Mouse (Mus musculus): Measurements from ENCODE around the gene Vav3. TPM values are rescaled to one million over a fixed set of nuclear protein-coding genes. Genes with fewer than 3 reads are reported as not detected.

Vav3 gene
- polyA plus RNA-seq, 1 experiment = 1.7 TPM

DNA sequence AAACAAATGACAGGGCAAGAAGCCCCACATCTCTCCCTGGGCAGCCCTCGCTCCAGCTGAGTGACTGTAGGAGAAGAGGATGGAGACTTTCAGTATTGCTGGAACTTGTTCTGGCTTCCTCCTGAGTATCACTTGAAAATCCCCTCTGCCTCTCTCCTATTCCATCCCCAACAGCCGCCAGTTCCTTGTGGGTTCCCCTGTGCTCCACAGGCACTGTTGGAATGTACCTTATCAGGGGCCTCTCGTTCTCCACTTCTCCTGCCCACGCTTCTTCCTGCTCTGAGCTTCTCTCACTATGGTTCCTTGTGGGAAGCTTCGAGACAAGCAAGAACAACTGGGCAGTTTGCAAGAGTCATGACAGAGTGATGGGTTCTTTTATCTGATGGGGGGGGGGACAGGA, 23.1 kb downstream of the Vav3 start:
- WGBS = 70% methylated on average over 5 of the region's 5 CpGs
- no peak overlapping the region for H3K27ac ChIP-seq (ENCODE audit: insufficient read depth, low read length)
- H3K4me3 ChIP-seq (ENCODE audit: extremely low read depth, insufficient read depth, insufficient read length) = no peak overlapping the region
- H3K4me1 ChIP-seq (ENCODE audit: control insufficient read depth, insufficient read depth, insufficient read length) = peaks cover 13% of the 10 kb centered on the region; the same call in 1 of the 2 replicates
- no peaks in the 10 kb centered on the region for H3K36me3 ChIP-seq (ENCODE audit: control insufficient read depth, insufficient read depth, low read length)
- H3K27me3 ChIP-seq (ENCODE audit: control insufficient read depth, insufficient read depth, low read length) = no peaks in the 10 kb centered on the region
- DNase-seq (ENCODE audit: low read depth in 1 of 2, low spot score in 2 of 2) = no peak
- TF ChIP-seq POLR2A (IDR thresholded peaks at IDR 0.05; ENCODE audit: low read depth, low read length) = no peak
- no peak for TF ChIP-seq CTCF (IDR thresholded peaks at IDR 0.05; ENCODE audit: extremely low read depth, insufficient read depth, insufficient read length, insufficient replicate concordance)

- no peak overlapping the region for H3K27ac ChIP-seq (ENCODE audit: insufficient read depth, low read length)
- no peak for TF ChIP-seq CTCF (IDR thresholded peaks at IDR 0.05; ENCODE audit: extremely low read depth, insufficient read depth, insufficient read length, insufficient replicate concordance)
- no peak for TF ChIP-seq POLR2A (IDR thresholded peaks at IDR 0.05; ENCODE audit: low read depth, low read length)
- H3K4me1 ChIP-seq (ENCODE audit: control insufficient read depth, insufficient read depth, insufficient read length) = peaks cover 10% of the 10 kb centered on the region; the same call in 1 of the 2 replicates
- 76% methylated on average over 2 of the region's 2 CpGs for WGBS
- H3K36me3 ChIP-seq (ENCODE audit: control insufficient read depth, insufficient read depth, low read length) = no peaks in the 10 kb centered on the region
- H3K27me3 ChIP-seq (ENCODE audit: control insufficient read depth, insufficient read depth, low read length) = no peaks in the 10 kb centered on the region
- DNase-seq (ENCODE audit: low read depth in 1 of 2, low spot score in 2 of 2) = no peak
- H3K4me3 ChIP-seq (ENCODE audit: extremely low read depth, insufficient read depth, insufficient read length) = no peak overlapping the region
Observed at GRCm38 (mm10) chr3:109365875-109366274, 25.4 kb downstream of the Vav3 start.

- Histone ChIP-seq H3K27me3 (ENCODE audit: control insufficient read depth, insufficient read depth, low read length) (no peaks in the 10 kb centered on the region), H3K27ac (ENCODE audit: insufficient read depth, low read length) (no peak overlapping the region), H3K4me3 (ENCODE audit: extremely low read depth, insufficient read depth, insufficient read length) (no peak overlapping the region), H3K4me1 (ENCODE audit: control insufficient read depth, insufficient read depth, insufficient read length) (peaks cover 6% of the 10 kb centered on the region; the same call in 1 of the 2 replicates), H3K36me3 (ENCODE audit: control insufficient read depth, insufficient read depth, low read length) (no peaks in the 10 kb centered on the region)
- WGBS = 65% methylated on average over 7 of the region's 7 CpGs
- TF ChIP-seq POLR2A (IDR thresholded peaks at IDR 0.05; ENCODE audit: low read depth, low read length) = no peak
- no peak for TF ChIP-seq CTCF (IDR thresholded peaks at IDR 0.05; ENCODE audit: extremely low read depth, insufficient read depth, insufficient read length, insufficient replicate concordance)
- no peak for DNase-seq (ENCODE audit: low read depth in 1 of 2, low spot score in 2 of 2)
Observed at GRCm38 (mm10) chr3:109366411-109366851, 26.0 kb downstream of the Vav3 start.

GRCm38 (mm10) chr3:109368383-109369289, 28.2 kb downstream of the Vav3 start:
- TF ChIP-seq POLR2A (IDR thresholded peaks at IDR 0.05; ENCODE audit: low read depth, low read length) (no peak), CTCF (IDR thresholded peaks at IDR 0.05; ENCODE audit: extremely low read depth, insufficient read depth, insufficient read length, insufficient replicate concordance) (no peak)
- 75% methylated on average over 9 of the region's 9 CpGs for WGBS
- DNase-seq (ENCODE audit: low read depth in 1 of 2, low spot score in 2 of 2) = no peak

DNA sequence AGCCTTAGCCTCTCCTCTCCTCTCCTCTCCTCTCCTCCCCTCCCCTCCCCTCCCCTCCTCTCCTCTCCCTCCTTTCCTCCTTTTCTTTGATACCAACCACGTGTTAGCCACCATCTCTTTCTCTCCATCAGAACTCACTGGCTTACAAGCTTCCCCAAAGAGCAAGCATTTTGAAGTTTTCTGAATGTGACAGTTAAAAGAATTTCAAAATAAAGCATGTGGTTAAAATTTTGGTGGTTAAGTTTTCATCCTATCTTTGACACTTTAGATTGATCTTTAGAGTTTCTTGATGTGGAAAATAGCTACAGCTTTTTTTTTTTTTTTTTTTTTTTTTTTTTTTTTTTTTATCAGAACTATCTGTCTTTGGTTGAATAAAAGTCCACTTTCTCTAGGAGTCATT, 31.1 kb downstream of the Vav3 start:
- H3K27ac ChIP-seq (ENCODE audit: insufficient read depth, low read length) = no peak overlapping the region
- no peak for DNase-seq (ENCODE audit: low read depth in 1 of 2, low spot score in 2 of 2)
- WGBS = 13% methylated on average over 1 of the region's 1 CpGs
- H3K4me3 ChIP-seq (ENCODE audit: extremely low read depth, insufficient read depth, insufficient read length) = no peak overlapping the region
- H3K4me1 ChIP-seq (ENCODE audit: control insufficient read depth, insufficient read depth, insufficient read length) = peaks cover 5% of the 10 kb centered on the region; the same call in 1 of the 2 replicates
- TF ChIP-seq POLR2A (IDR thresholded peaks at IDR 0.05; ENCODE audit: low read depth, low read length) = no peak
- no peak for TF ChIP-seq CTCF (IDR thresholded peaks at IDR 0.05; ENCODE audit: extremely low read depth, insufficient read depth, insufficient read length, insufficient replicate concordance)
- no peaks in the 10 kb centered on the region for H3K27me3 ChIP-seq (ENCODE audit: control insufficient read depth, insufficient read depth, low read length)
- no peaks in the 10 kb centered on the region for H3K36me3 ChIP-seq (ENCODE audit: control insufficient read depth, insufficient read depth, low read length)

More at GRCm38 (mm10) chr3:109368383-109369289, 28.2 kb downstream of the Vav3 start:
- Histone ChIP-seq H3K36me3 (ENCODE audit: control insufficient read depth, insufficient read depth, low read length) (no peaks in the 10 kb centered on the region), H3K27me3 (ENCODE audit: control insufficient read depth, insufficient read depth, low read length) (no peaks in the 10 kb centered on the region), H3K4me3 (ENCODE audit: extremely low read depth, insufficient read depth, insufficient read length) (no peak overlapping the region), H3K27ac (ENCODE audit: insufficient read depth, low read length) (no peak overlapping the region), H3K4me1 (ENCODE audit: control insufficient read depth, insufficient read depth, insufficient read length) (peaks cover 5% of the 10 kb centered on the region; the same call in 1 of the 2 replicates)

DNA sequence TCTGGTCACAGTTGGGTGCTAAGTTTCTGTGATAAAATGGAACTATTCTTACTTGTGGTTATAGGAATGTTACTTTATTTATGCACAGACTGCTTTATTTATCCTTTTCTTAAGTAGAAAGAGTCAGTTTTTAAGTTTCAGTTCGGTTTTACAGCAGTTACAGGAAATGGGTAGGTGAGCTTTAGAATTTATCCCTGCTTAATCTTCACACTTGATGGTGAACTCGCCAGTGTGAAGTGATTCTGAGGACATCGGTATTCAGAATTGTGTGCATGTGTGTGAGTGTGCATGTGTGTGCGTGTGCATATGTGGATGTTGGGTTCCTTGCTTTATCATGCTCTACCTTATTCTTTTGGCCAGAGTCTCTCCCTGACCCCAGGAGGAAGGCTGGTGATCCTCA, 32.2 kb downstream of the Vav3 start:
- Histone ChIP-seq H3K27me3 (ENCODE audit: control insufficient read depth, insufficient read depth, low read length) (no peaks in the 10 kb centered on the region), H3K4me3 (ENCODE audit: extremely low read depth, insufficient read depth, insufficient read length) (no peak overlapping the region), H3K27ac (ENCODE audit: insufficient read depth, low read length) (no peak overlapping the region), H3K4me1 (ENCODE audit: control insufficient read depth, insufficient read depth, insufficient read length) (peaks cover 5% of the 10 kb centered on the region; the same call in 1 of the 2 replicates), H3K36me3 (ENCODE audit: control insufficient read depth, insufficient read depth, low read length) (no peaks in the 10 kb centered on the region)
- no peak for DNase-seq (ENCODE audit: low read depth in 1 of 2, low spot score in 2 of 2)
- TF ChIP-seq CTCF (IDR thresholded peaks at IDR 0.05; ENCODE audit: extremely low read depth, insufficient read depth, insufficient read length, insufficient replicate concordance) (no peak), POLR2A (IDR thresholded peaks at IDR 0.05; ENCODE audit: low read depth, low read length) (no peak)
- 27% methylated on average over 4 of the region's 4 CpGs for WGBS

GRCm38 (mm10) chr3:109378278-109378677, 37.8 kb downstream of the Vav3 start:
- H3K27ac ChIP-seq (ENCODE audit: insufficient read depth, low read length) = no peak overlapping the region
- no peak for DNase-seq (ENCODE audit: low read depth in 1 of 2, low spot score in 2 of 2)
- 90% methylated on average over 4 of the region's 4 CpGs for WGBS
- no peaks in the 10 kb centered on the region for H3K36me3 ChIP-seq (ENCODE audit: control insufficient read depth, insufficient read depth, low read length)
- H3K4me1 ChIP-seq (ENCODE audit: control insufficient read depth, insufficient read depth, insufficient read length) = no peaks in the 10 kb centered on the region
- no peak for TF ChIP-seq CTCF (IDR thresholded peaks at IDR 0.05; ENCODE audit: extremely low read depth, insufficient read depth, insufficient read length, insufficient replicate concordance)
- H3K4me3 ChIP-seq (ENCODE audit: extremely low read depth, insufficient read depth, insufficient read length) = no peak overlapping the region
- H3K27me3 ChIP-seq (ENCODE audit: control insufficient read depth, insufficient read depth, low read length) = no peaks in the 10 kb centered on the region
